Mouse (Mus musculus) heart, embryonic 12.5 days (tissue): ENCODE data around the gene Bloc1s5. TPM values are rescaled to one million over a fixed set of nuclear protein-coding genes. Genes with fewer than 3 reads are reported as not detected.

Experiments used
- ATAC-seq: fragments of 200-750 bp; cut with Nextera tagmentation; 2 replicates; pipeline ENCODE4 v1.8.0; 2017; ENCODE audit warnings: moderate TSS enrichment, moderate library complexity; ENCODE audit not compliant: insufficient number of reproducible peaks, low FRiP score
- H3K27ac ChIP-seq: fragments of 300-500 bp; sonication (generic); 2 replicates; pipeline ENCODE4 v1.5.1; 2016; ENCODE audit warnings: mild to moderate bottlenecking, moderate library complexity; ENCODE audit not compliant: poor library complexity, severe bottlenecking
- H3K27me3 ChIP-seq: fragments of 300-500 bp; sonication (generic); replicated peaks from 2 replicates; pipeline ENCODE4 v1.6.1; 2016; ENCODE audit warnings: mild to moderate bottlenecking, moderate library complexity
- H3K36me3 ChIP-seq: fragments of 300-500 bp; sonication (generic); 2 replicates; pipeline ENCODE4 v1.6.1; 2016; ENCODE audit warnings: mild to moderate bottlenecking, moderate library complexity
- H3K4me1 ChIP-seq: fragments of 300-500 bp; sonication (generic); replicated peaks from 2 replicates; pipeline ENCODE4 v1.6.1; 2016; ENCODE audit warnings: mild to moderate bottlenecking
- H3K4me2 ChIP-seq: fragments of 300-500 bp; sonication (generic); 2 replicates; pipeline ENCODE4 v1.6.1; 2016; ENCODE audit warnings: mild to moderate bottlenecking, moderate library complexity
- H3K4me3 ChIP-seq: fragments of 300-500 bp; sonication (generic); 2 replicates; pipeline ENCODE4 v1.5.1; 2016; ENCODE audit warnings: mild to moderate bottlenecking
- H3K9ac ChIP-seq: fragments of 300-500 bp; sonication (generic); 2 replicates; pipeline ENCODE4 v1.6.1; 2016; ENCODE audit warnings: mild to moderate bottlenecking, moderate library complexity
- H3K9me3 ChIP-seq: fragments of 300-500 bp; sonication (generic); replicated peaks from 2 replicates; pipeline ENCODE4 v1.6.1; 2016; ENCODE audit warnings: mild to moderate bottlenecking, moderate library complexity
- WGBS: fragments of 180-500 bp; shearing (Covaris S2); methylation state at CpG from one replicate; pipeline ENCODE4 v1.1.7; 2016; 5-methylcytosine and 5-hydroxymethylcytosine counted together
- polyA plus RNA-seq: library from polyadenylated mRNA; unstranded; fragments of >200 nt; fragmentation: Nextera tagmentation; extraction: Ambion mirVana; gene quantifications from 2 replicates; pipeline ENCODE4 v1.2.1, GENCODE M21; 2016

Gene Bloc1s5
- polyA plus RNA-seq, 1 experiment from 2014 or later, result 16.9 TPM

DNA sequence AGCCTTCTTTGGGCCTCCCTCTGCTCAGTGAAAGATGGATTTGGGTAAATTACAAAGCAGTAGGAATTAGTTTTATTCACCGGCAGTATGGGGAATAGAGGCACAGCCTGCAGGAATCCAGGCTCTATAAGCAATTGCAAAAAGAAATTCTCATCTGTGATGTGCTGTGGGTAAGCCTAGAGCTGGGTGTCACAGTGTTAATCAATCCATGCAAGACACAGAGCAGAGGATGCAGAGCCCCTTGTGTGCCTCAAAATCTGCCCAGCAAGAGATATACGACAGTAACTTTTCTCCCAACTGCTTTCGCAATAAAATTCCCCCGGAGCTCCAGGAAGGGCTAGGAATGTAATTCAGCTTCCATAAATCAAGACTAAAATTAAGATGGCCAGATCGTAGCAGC, 6.5 kb upstream of the Bloc1s5 start:
- ATAC-seq, result no peak
- WGBS, result 91% methylated on average over 5 of the region's 5 CpGs
- Histone ChIP-seq H3K9ac (no peak overlapping the region), H3K27me3 (no peaks in the 10 kb centered on the region), H3K4me1 (no peaks in the 10 kb centered on the region), H3K4me3 (no peak overlapping the region), H3K9me3 (no peaks in the 10 kb centered on the region), H3K27ac (no peak overlapping the region), H3K36me3 (peaks cover 26% of the 10 kb centered on the region), H3K4me2 (no peak overlapping the region)

GRCm38 (mm10) chr13:38640961-38641360, 6.1 kb upstream of the Bloc1s5 start:
- no peak for ATAC-seq
- Histone ChIP-seq H3K4me1 (no peaks in the 10 kb centered on the region), H3K4me2 (no peak overlapping the region), H3K36me3 (peaks cover 23% of the 10 kb centered on the region), H3K9ac (no peak overlapping the region), H3K27me3 (no peaks in the 10 kb centered on the region), H3K9me3 (no peaks in the 10 kb centered on the region), H3K4me3 (no peak overlapping the region), H3K27ac (no peak overlapping the region)
- WGBS, result 90% methylated on average over 5 of the region's 5 CpGs

DNA sequence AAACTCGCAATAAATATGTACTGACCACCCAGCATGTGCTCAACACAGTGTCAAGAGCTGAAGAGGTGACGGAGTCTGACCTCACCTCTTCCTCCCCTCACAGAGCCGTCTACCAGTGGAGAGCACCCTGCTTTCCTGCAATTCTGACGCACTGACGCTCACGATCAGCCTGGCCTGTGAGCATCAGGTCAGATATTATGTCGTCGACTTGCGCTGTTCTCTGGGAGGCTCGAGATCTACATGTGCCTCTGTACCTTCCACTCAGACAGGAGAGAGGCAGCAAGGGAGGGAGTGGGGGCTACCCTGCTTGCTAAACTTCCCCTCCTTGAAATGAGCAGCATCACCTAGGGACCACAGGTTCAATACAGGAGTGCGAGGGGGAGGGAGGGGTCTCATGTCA, 3.8 kb upstream of the Bloc1s5 start:
- no peak overlapping the region for H3K27ac ChIP-seq
- peaks cover 5% of the 10 kb centered on the region; the same call in 1 of the 2 replicates for H3K4me1 ChIP-seq
- H3K4me2 ChIP-seq, result no peak overlapping the region
- H3K4me3 ChIP-seq, result no peak overlapping the region
- WGBS, result 64% methylated on average over 11 of the region's 11 CpGs
- no peaks in the 10 kb centered on the region for H3K27me3 ChIP-seq
- no peaks in the 10 kb centered on the region for H3K9me3 ChIP-seq
- ATAC-seq, result no peak
- H3K9ac ChIP-seq, result no peak overlapping the region
- H3K36me3 ChIP-seq, result peaks cover 4% of the 10 kb centered on the region

- H3K4me1 ChIP-seq, result peaks cover 5% of the 10 kb centered on the region; the same call in 1 of the 2 replicates
- H3K36me3 ChIP-seq, result peaks cover 9% of the 10 kb centered on the region
- no peaks in the 10 kb centered on the region for H3K9me3 ChIP-seq
- H3K27me3 ChIP-seq, result no peaks in the 10 kb centered on the region
- peak overlapping the region; percentile 73 for H3K4me2 ChIP-seq
- ATAC-seq, result no peak; the same call in 1 of the 2 replicates
- peak overlapping the region; percentile 79 for H3K4me3 ChIP-seq
- H3K27ac ChIP-seq, result peak overlapping the region; percentile 52
- peak overlapping the region; percentile 78 for H3K9ac ChIP-seq
- under 1% methylated on average over 19 of the region's 19 CpGs for WGBS
Measured at GRCm38 (mm10) chr13:38634256-38634799, 581 bp downstream of the Bloc1s5 start.

DNA sequence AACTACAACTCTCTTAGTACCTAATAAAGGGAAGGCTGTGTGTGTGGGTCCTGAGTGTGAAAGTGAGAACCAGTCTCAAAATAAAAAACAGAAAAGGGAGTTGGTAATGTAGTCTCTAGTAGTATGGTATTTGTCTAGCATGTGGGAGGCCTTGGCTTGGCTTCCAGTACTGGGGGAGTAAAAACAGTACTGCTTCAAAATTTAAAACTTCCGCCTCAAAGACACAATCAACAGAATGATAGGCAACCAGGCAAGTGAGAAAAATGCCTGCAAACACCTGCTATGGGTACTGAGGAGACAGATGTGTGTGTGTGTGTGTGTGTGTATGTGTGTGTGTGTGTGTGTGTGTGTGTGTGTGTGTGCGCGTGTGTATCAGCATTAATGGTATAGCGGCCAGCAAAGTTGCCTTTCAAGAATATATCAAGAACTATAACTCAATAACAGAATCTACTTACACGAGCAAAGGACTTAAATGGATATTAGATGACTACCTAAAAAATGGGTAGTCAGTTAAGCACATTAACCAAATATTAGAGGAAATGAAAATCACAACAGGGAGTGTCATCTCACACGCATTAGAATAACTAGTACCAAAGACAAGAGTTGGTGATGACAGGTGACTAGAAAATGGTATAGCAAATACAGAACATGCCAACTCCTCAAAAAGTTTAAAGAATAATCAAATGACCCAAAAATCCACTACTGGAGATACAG, 1.5 kb downstream of the Bloc1s5 start:
- peaks cover 13% of the 10 kb centered on the region for H3K36me3 ChIP-seq
- H3K9me3 ChIP-seq, result no peaks in the 10 kb centered on the region
- no peak overlapping the region for H3K27ac ChIP-seq
- ATAC-seq, result no peak
- H3K4me3 ChIP-seq, result no peak overlapping the region
- 89% methylated on average over 6 of the region's 6 CpGs for WGBS
- H3K27me3 ChIP-seq, result no peaks in the 10 kb centered on the region
- no peak overlapping the region for H3K9ac ChIP-seq
- peak overlapping the region; percentile 73; the same call in 1 of the 2 replicates for H3K4me2 ChIP-seq
- H3K4me1 ChIP-seq, result peaks cover 5% of the 10 kb centered on the region

- H3K9me3 ChIP-seq, result no peaks in the 10 kb centered on the region
- WGBS, result 57% methylated on average over 6 of the region's 6 CpGs
- no peak overlapping the region for H3K4me2 ChIP-seq
- no peak overlapping the region for H3K9ac ChIP-seq
- H3K4me3 ChIP-seq, result no peak overlapping the region
- peaks cover 5% of the 10 kb centered on the region for H3K4me1 ChIP-seq
- H3K27ac ChIP-seq, result no peak overlapping the region
- ATAC-seq, result no peak
- peaks cover 13% of the 10 kb centered on the region for H3K36me3 ChIP-seq
- no peaks in the 10 kb centered on the region for H3K27me3 ChIP-seq
Measured at GRCm38 (mm10) chr13:38632556-38632955, 2.4 kb downstream of the Bloc1s5 start.

GRCm38 (mm10) chr13:38626229-38626525, 8.7 kb downstream of the Bloc1s5 start:
- ATAC-seq, result no peak
- H3K27me3 ChIP-seq, result no peaks in the 10 kb centered on the region
- H3K9ac ChIP-seq, result 0 out of 2 replicates have a peak overlapping the region, but pooled peaks have one; percentile 25
- H3K4me3 ChIP-seq, result no peak overlapping the region
- peaks cover 7% of the 10 kb centered on the region; the same call in 1 of the 2 replicates for H3K4me1 ChIP-seq
- 30% methylated on average over 6 of the region's 6 CpGs for WGBS
- peaks cover 24% of the 10 kb centered on the region for H3K36me3 ChIP-seq
- no peak overlapping the region for H3K4me2 ChIP-seq
- H3K27ac ChIP-seq, result no peak overlapping the region
- no peaks in the 10 kb centered on the region for H3K9me3 ChIP-seq

GRCm38 (mm10) chr13:38625492-38626228, 9.2 kb downstream of the Bloc1s5 start:
- Histone ChIP-seq H3K36me3 (peaks cover 25% of the 10 kb centered on the region), H3K27me3 (no peaks in the 10 kb centered on the region), H3K9ac (0 out of 2 replicates have a peak overlapping the region, but pooled peaks have one; percentile 25), H3K4me3 (no peak overlapping the region), H3K9me3 (no peaks in the 10 kb centered on the region), H3K4me2 (no peak overlapping the region), H3K4me1 (peaks cover 7% of the 10 kb centered on the region; the same call in 1 of the 2 replicates), H3K27ac (no peak overlapping the region; the same call in 1 of the 2 replicates)
- no peak for ATAC-seq
- 18% methylated on average over 5 of the region's 5 CpGs for WGBS

DNA sequence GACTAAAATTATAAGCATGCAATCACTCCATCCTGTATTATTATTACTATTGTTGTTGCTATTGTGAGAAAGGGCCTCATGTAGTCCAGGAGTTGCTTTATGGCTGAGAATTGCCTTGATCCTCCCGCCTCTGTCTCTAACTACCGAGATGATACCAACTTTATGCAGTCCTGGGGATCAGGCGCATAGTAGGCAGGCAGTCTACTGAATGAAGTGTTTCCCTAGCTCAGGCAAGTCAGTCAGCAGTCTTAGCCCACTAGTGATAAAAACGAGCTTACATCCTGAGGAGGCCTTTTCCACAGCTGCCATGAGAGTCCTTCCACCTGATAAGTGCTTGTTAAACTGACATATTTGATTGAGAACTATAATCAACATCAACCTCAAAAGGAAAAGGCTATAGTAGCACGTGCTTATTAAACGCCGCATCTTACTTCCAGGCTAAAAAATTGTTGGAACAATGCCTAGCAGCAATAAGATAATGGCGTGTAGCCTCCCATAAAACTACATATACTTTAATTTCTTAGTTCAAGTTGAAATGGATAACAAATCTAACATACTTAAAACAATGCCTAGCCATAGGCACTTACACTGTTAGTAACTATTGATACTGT, 10.5 kb downstream of the Bloc1s5 start:
- H3K27ac ChIP-seq, result no peak overlapping the region
- no peak overlapping the region for H3K4me3 ChIP-seq
- no peak overlapping the region for H3K4me2 ChIP-seq
- no peaks in the 10 kb centered on the region for H3K9me3 ChIP-seq
- H3K36me3 ChIP-seq, result peaks cover 16% of the 10 kb centered on the region
- peaks cover 7% of the 10 kb centered on the region; the same call in 1 of the 2 replicates for H3K4me1 ChIP-seq
- H3K27me3 ChIP-seq, result no peaks in the 10 kb centered on the region
- no peak for ATAC-seq
- H3K9ac ChIP-seq, result no peak overlapping the region
- 75% methylated on average over 8 of the region's 8 CpGs for WGBS

- no peak overlapping the region for H3K4me2 ChIP-seq
- no peak overlapping the region for H3K4me3 ChIP-seq
- no peak overlapping the region for H3K27ac ChIP-seq
- 0 out of 2 replicates have a peak, but pooled peaks cover 7% of the 10 kb centered on the region for H3K4me1 ChIP-seq
- no peaks in the 10 kb centered on the region for H3K27me3 ChIP-seq
- no peak overlapping the region for H3K9ac ChIP-seq
- peaks cover 15% of the 10 kb centered on the region for H3K36me3 ChIP-seq
- no peaks in the 10 kb centered on the region for H3K9me3 ChIP-seq
- WGBS, result 85% methylated on average over 5 of the region's 5 CpGs
- ATAC-seq, result no peak
Measured at GRCm38 (mm10) chr13:38623296-38623695, 11.6 kb downstream of the Bloc1s5 start.
